Mouse (Mus musculus) embryonic facial prominence, embryonic 10.5 days (tissue): ENCODE measurements around the gene Nfib. TPM values are rescaled to one million over a fixed set of nuclear protein-coding genes. Genes with fewer than 3 reads are reported as not detected.

Experiments
- DNase-seq: peaks from one replicate; pipeline ENCODE4 v3.0.0-alpha.2; 2017; ENCODE audit warnings: low spot score
- H3K27ac ChIP-seq: fragments of 300-500 bp; sonication (generic); replicated peaks from 2 replicates; pipeline ENCODE4 v1.5.1; 2016; ENCODE audit warnings: mild to moderate bottlenecking
- H3K27me3 ChIP-seq: fragments of 300-500 bp; sonication (generic); replicated peaks from 2 replicates; pipeline ENCODE4 v1.6.1; 2016; ENCODE audit warnings: low read depth, mild to moderate bottlenecking; ENCODE audit not compliant: poor library complexity, severe bottlenecking
- H3K36me3 ChIP-seq: fragments of 300-500 bp; sonication (generic); replicated peaks from 2 replicates; pipeline ENCODE4 v1.6.1; 2016; ENCODE audit warnings: mild to moderate bottlenecking, moderate library complexity
- H3K4me1 ChIP-seq: fragments of 300-500 bp; sonication (generic); 2 replicates; pipeline ENCODE4 v1.6.1; 2016
- H3K4me3 ChIP-seq: fragments of 300-500 bp; sonication (generic); 2 replicates; pipeline ENCODE4 v1.5.1; 2016; ENCODE audit warnings: mild to moderate bottlenecking, moderate library complexity
- H3K9me3 ChIP-seq: fragments of 300-500 bp; sonication (generic); 2 replicates; pipeline ENCODE4 v1.6.1; 2016; ENCODE audit warnings: mild to moderate bottlenecking
- WGBS: fragments of 180-500 bp; shearing (Covaris S2); methylation state at CpG from one replicate; pipeline ENCODE4 v1.1.7; 2016; 5-methylcytosine and 5-hydroxymethylcytosine counted together
- polyA plus RNA-seq: library from polyadenylated mRNA; unstranded; fragments of >200 nt; fragmentation: Nextera tagmentation; extraction: Ambion mirVana; gene quantifications from 2 replicates; pipeline ENCODE4 v1.2.1, GENCODE M21; 2016

Nfib gene
- polyA plus RNA-seq, 1 experiment from 2014 or later = 26.7 TPM

- no peaks in the 10 kb centered on the region for H3K36me3 ChIP-seq
- H3K9me3 ChIP-seq = no peaks in the 10 kb centered on the region
- H3K27me3 ChIP-seq = peaks cover 91% of the 10 kb centered on the region
- 11% methylated on average over 8 of the region's 8 CpGs for WGBS
- H3K27ac ChIP-seq = no peak overlapping the region
- DNase-seq = no peak
- no peak overlapping the region for H3K4me3 ChIP-seq
- peaks cover 54% of the 10 kb centered on the region for H3K4me1 ChIP-seq
These were observed 166.0 kb downstream of the Nfib start for GRCm38 (mm10) chr4:82539406-82540047.

GRCm38 (mm10) chr4:82538815-82539214 lies 166.7 kb downstream of the Nfib start:
- WGBS = 2% methylated on average over 9 of the region's 9 CpGs
- H3K27ac ChIP-seq = peak overlapping the region; percentile 7; the same call in 1 of the 2 replicates
- peaks cover 96% of the 10 kb centered on the region for H3K27me3 ChIP-seq
- H3K4me3 ChIP-seq = peak overlapping the region; percentile 57
- peaks cover 54% of the 10 kb centered on the region for H3K4me1 ChIP-seq
- no peaks in the 10 kb centered on the region for H3K9me3 ChIP-seq
- H3K36me3 ChIP-seq = no peaks in the 10 kb centered on the region
- no peak for DNase-seq

GRCm38 (mm10) chr4:82538069-82538811 lies 167.3 kb downstream of the Nfib start:
- Histone ChIP-seq H3K27ac (peak overlapping the region; percentile 7), H3K36me3 (no peaks in the 10 kb centered on the region), H3K27me3 (peaks cover 96% of the 10 kb centered on the region), H3K4me3 (peak overlapping the region; percentile 57), H3K4me1 (peaks cover 53% of the 10 kb centered on the region), H3K9me3 (no peaks in the 10 kb centered on the region)
- peak; percentile 62 for DNase-seq
- WGBS = under 1% methylated on average over 30 of the region's 30 CpGs

- Histone ChIP-seq H3K36me3 (no peaks in the 10 kb centered on the region), H3K4me3 (peak overlapping the region; percentile 57), H3K27me3 (peaks cover 96% of the 10 kb centered on the region), H3K4me1 (peaks cover 55% of the 10 kb centered on the region), H3K27ac (peak overlapping the region; percentile 72), H3K9me3 (no peaks in the 10 kb centered on the region)
- WGBS = under 1% methylated on average over 28 of the region's 28 CpGs
- DNase-seq = peak; percentile 72
These were observed 168.1 kb downstream of the Nfib start for GRCm38 (mm10) chr4:82537279-82537967.

GRCm38 (mm10) chr4:82536435-82537278 lies 168.9 kb downstream of the Nfib start:
- no peaks in the 10 kb centered on the region for H3K36me3 ChIP-seq
- peaks cover 100% of the 10 kb centered on the region for H3K27me3 ChIP-seq
- H3K9me3 ChIP-seq = no peaks in the 10 kb centered on the region
- H3K27ac ChIP-seq = peak overlapping the region; percentile 72; the same call in 1 of the 2 replicates
- H3K4me1 ChIP-seq = peaks cover 56% of the 10 kb centered on the region
- H3K4me3 ChIP-seq = peak overlapping the region; percentile 57
- under 1% methylated on average over 36 of the region's 36 CpGs for WGBS
- DNase-seq = peak; percentile 56

- Histone ChIP-seq H3K4me3 (no peak overlapping the region), H3K27ac (no peak overlapping the region), H3K4me1 (peaks cover 65% of the 10 kb centered on the region), H3K36me3 (no peaks in the 10 kb centered on the region), H3K27me3 (peaks cover 100% of the 10 kb centered on the region), H3K9me3 (no peaks in the 10 kb centered on the region)
- DNase-seq = no peak
- 36% methylated on average over 6 of the region's 6 CpGs for WGBS
These were observed 169.7 kb downstream of the Nfib start for GRCm38 (mm10) chr4:82535606-82536434.

GRCm38 (mm10) chr4:82533231-82533630 lies 172.3 kb downstream of the Nfib start:
- Histone ChIP-seq H3K9me3 (no peaks in the 10 kb centered on the region), H3K27me3 (peaks cover 77% of the 10 kb centered on the region), H3K4me3 (no peak overlapping the region), H3K4me1 (peaks cover 57% of the 10 kb centered on the region), H3K27ac (no peak overlapping the region), H3K36me3 (no peaks in the 10 kb centered on the region)
- 23% methylated on average over 3 of the region's 3 CpGs for WGBS
- DNase-seq = no peak

- WGBS = 15% methylated on average over 11 of the region's 11 CpGs
- Histone ChIP-seq H3K27me3 (peaks cover 76% of the 10 kb centered on the region), H3K36me3 (no peaks in the 10 kb centered on the region), H3K4me1 (peaks cover 51% of the 10 kb centered on the region), H3K9me3 (no peaks in the 10 kb centered on the region), H3K27ac (peak overlapping the region; percentile 70), H3K4me3 (no peak overlapping the region)
- DNase-seq = no peak
These were observed 172.9 kb downstream of the Nfib start for GRCm38 (mm10) chr4:82532443-82533191.

GRCm38 (mm10) chr4:82531977-82532376 lies 173.6 kb downstream of the Nfib start:
- Histone ChIP-seq H3K36me3 (no peaks in the 10 kb centered on the region), H3K9me3 (no peaks in the 10 kb centered on the region), H3K4me3 (no peak overlapping the region), H3K27ac (peak overlapping the region; percentile 70), H3K27me3 (peaks cover 69% of the 10 kb centered on the region), H3K4me1 (peaks cover 44% of the 10 kb centered on the region)
- 45% methylated on average over 5 of the region's 5 CpGs for WGBS
- no peak for DNase-seq

GRCm38 (mm10) chr4:82530875-82531353 lies 174.6 kb downstream of the Nfib start:
- H3K4me3 ChIP-seq = no peak overlapping the region
- H3K4me1 ChIP-seq = peaks cover 36% of the 10 kb centered on the region
- DNase-seq = no peak
- H3K27ac ChIP-seq = peak overlapping the region; percentile 44; the same call in 1 of the 2 replicates
- H3K9me3 ChIP-seq = no peaks in the 10 kb centered on the region
- no peaks in the 10 kb centered on the region for H3K36me3 ChIP-seq
- peaks cover 59% of the 10 kb centered on the region for H3K27me3 ChIP-seq
- 59% methylated on average over 3 of the region's 3 CpGs for WGBS

- 68% methylated on average over 2 of the region's 2 CpGs for WGBS
- Histone ChIP-seq H3K9me3 (no peaks in the 10 kb centered on the region), H3K4me3 (no peak overlapping the region), H3K27ac (no peak overlapping the region), H3K36me3 (no peaks in the 10 kb centered on the region), H3K27me3 (peaks cover 39% of the 10 kb centered on the region), H3K4me1 (peaks cover 36% of the 10 kb centered on the region)
- no peak for DNase-seq
These were observed 176.6 kb downstream of the Nfib start for GRCm38 (mm10) chr4:82528978-82529377.
